Comparison of ENCODE assay signal across 18 mouse cellular contexts in genomic region chr2:6880941-6881575, GRCm38 (mm10).
DNase-seq lines count a peak whose midpoint lies in the region; ATAC-seq and TF ChIP-seq lines count a peak whose summit lies in the region.
"Had no signal": no experiment of that assay in that cellular context is flagged by ENCODE, and none has a peak within 500 bp of the region (broad histone marks: within the 10 kb centered on the region; RNA-seq: fewer than 3 reads in every experiment).

No protein-coding gene starts in this region.

- H3K9me3 ChIP-seq in hindbrain, embryonic 12.5 days (replicated peaks) = no peaks in the 10 kb centered on the region
- H3K9me3 ChIP-seq in midbrain, embryonic 15.5 days = no peaks in the 10 kb centered on the region
- H3K9me3 ChIP-seq in kidney, embryonic 14.5 days (ENCODE audit: control insufficient read depth, low read length) = no peaks in the 10 kb centered on the region
- H3K9me3 ChIP-seq: embryonic facial prominence, embryonic 13.5 days; heart, embryonic 12.5 days; limb, embryonic 15.5 days had no signal

- H3K36me3 ChIP-seq in hindbrain, embryonic 12.5 days = no peaks in the 10 kb centered on the region
- H3K36me3 ChIP-seq in midbrain, embryonic 15.5 days (replicated peaks) = no peaks in the 10 kb centered on the region
- H3K36me3 ChIP-seq in kidney, embryonic 14.5 days (ENCODE audit: control insufficient read depth, insufficient read depth, low read length) = no peaks in the 10 kb centered on the region
- H3K36me3 ChIP-seq: embryonic facial prominence, embryonic 13.5 days; heart, embryonic 12.5 days; limb, embryonic 15.5 days had no signal

- no peak for TF ChIP-seq CTCF in cortical plate, adult 2 months (IDR thresholded peaks at IDR 0.05; ENCODE audit: extremely low read depth, insufficient read depth, low read length)

- no peak for TF ChIP-seq POLR2A in cortical plate, adult 2 months (IDR thresholded peaks at IDR 0.05; ENCODE audit: extremely low read depth, insufficient read depth, low read length)

- no peak overlapping the region for H3K9ac ChIP-seq in hindbrain, embryonic 12.5 days
- H3K9ac ChIP-seq in midbrain, embryonic 15.5 days = peak overlapping the region; percentile 47
- no peak overlapping the region for H3K9ac ChIP-seq in kidney, embryonic 14.5 days (ENCODE audit: low read depth, low read length)
- H3K9ac ChIP-seq: embryonic facial prominence, embryonic 13.5 days; heart, embryonic 12.5 days; limb, embryonic 15.5 days; liver, postnatal 0 days had no signal

- peak overlapping the region; percentile 96 for H3K4me3 ChIP-seq in cortical plate, adult 2 months (ENCODE audit: insufficient read depth, low read length)
- H3K4me3 ChIP-seq in hindbrain, embryonic 12.5 days = no peak overlapping the region
- peak overlapping the region; percentile 47 for H3K4me3 ChIP-seq in midbrain, embryonic 15.5 days
- H3K4me3 ChIP-seq in kidney, embryonic 14.5 days (ENCODE audit: low read length) = no peak overlapping the region
- H3K4me3 ChIP-seq: embryonic facial prominence, embryonic 13.5 days; heart, embryonic 12.5 days; limb, embryonic 15.5 days had no signal

- H3K4me1 ChIP-seq in cortical plate, adult 2 months (ENCODE audit: control insufficient read depth, insufficient read depth, low read length) = peaks cover 7% of the 10 kb centered on the region; the same call in 1 of the 2 replicates
- H3K4me1 ChIP-seq in hindbrain, embryonic 12.5 days = peaks cover 29% of the 10 kb centered on the region
- peaks cover 28% of the 10 kb centered on the region for H3K4me1 ChIP-seq in midbrain, embryonic 15.5 days
- H3K4me1 ChIP-seq in kidney, embryonic 14.5 days (ENCODE audit: control insufficient read depth, insufficient read depth, low read length) = no peaks in the 10 kb centered on the region
- H3K4me1 ChIP-seq: embryonic facial prominence, embryonic 13.5 days; limb, embryonic 15.5 days had no signal

- no peaks in the 10 kb centered on the region for H3K27me3 ChIP-seq in hindbrain, embryonic 12.5 days
- H3K27me3 ChIP-seq in midbrain, embryonic 15.5 days (replicated peaks) = no peaks in the 10 kb centered on the region
- H3K27me3 ChIP-seq in kidney, embryonic 14.5 days (ENCODE audit: control insufficient read depth, insufficient read depth, low read length) = no peaks in the 10 kb centered on the region
- H3K27me3 ChIP-seq: CH12.LX; heart, embryonic 12.5 days; limb, embryonic 15.5 days had no signal

- ATAC-seq in hindbrain, embryonic 12.5 days (ENCODE audit: low FRiP score) = no peak
- ATAC-seq in midbrain, embryonic 15.5 days (replicated peaks) = no peak
- ATAC-seq in kidney, embryonic 14.5 days (ENCODE audit: low FRiP score, low TSS enrichment) = no peak
- ATAC-seq: liver, postnatal 0 days had no signal

- 68% methylated on average over 6 of the region's 6 CpGs for WGBS in hindbrain, embryonic 12.5 days
- WGBS in midbrain, embryonic 15.5 days = 50% methylated on average over 6 of the region's 6 CpGs
- 88% methylated on average over 6 of the region's 6 CpGs for WGBS in kidney, embryonic 14.5 days

- peak overlapping the region; percentile 83 for H3K27ac ChIP-seq in cortical plate, adult 2 months (ENCODE audit: insufficient read depth, low read length)
- H3K27ac ChIP-seq in hindbrain, embryonic 12.5 days = no peak overlapping the region
- H3K27ac ChIP-seq in midbrain, embryonic 15.5 days = peak overlapping the region; percentile 78
- no peak overlapping the region for H3K27ac ChIP-seq in kidney, embryonic 14.5 days (ENCODE audit: low read depth, low read length)
- H3K27ac ChIP-seq: embryonic facial prominence, embryonic 13.5 days; limb, embryonic 15.5 days had no signal

- peak; percentile 39 to 60 for DNase-seq in cerebellum, postnatal 10 days
- DNase-seq in cerebellum, adult 11-12 months = no peak
- no peak for DNase-seq in right cerebral cortex, postnatal 14 days
- DNase-seq in frontal cortex, postnatal 10 days (ENCODE audit: low spot score in 2 of 2) = no peak
- DNase-seq: adrenal gland, postnatal 36 days; gastrocnemius, postnatal 25 days; kidney, adult 8-10 months; liver, postnatal 0 days; right cerebral cortex, postnatal 25 days; thymus, postnatal 4 days had no signal

- peak overlapping the region; percentile 48 for H3K4me2 ChIP-seq in hindbrain, embryonic 12.5 days (replicated peaks)
- H3K4me2 ChIP-seq in midbrain, embryonic 15.5 days = peak overlapping the region; percentile 51
- no peak overlapping the region for H3K4me2 ChIP-seq in kidney, embryonic 14.5 days (replicated peaks; ENCODE audit: low read depth, low read length)
- H3K4me2 ChIP-seq: embryonic facial prominence, embryonic 13.5 days; heart, embryonic 12.5 days; limb, embryonic 15.5 days had no signal

Comparison
In these comparisons a context has a peak if more than half of its experiments do, and no peak if none do; other contexts are left out.
1. DNase-seq: peak in cerebellum, postnatal 10 days (2 of 2); none in cerebellum, adult 11-12 months (single experiment), right cerebral cortex, postnatal 14 days (single experiment) and frontal cortex, postnatal 10 days (0 of 2).
2. H3K27ac ChIP-seq: peak in cortical plate, adult 2 months (single experiment) and midbrain, embryonic 15.5 days (single experiment); none in hindbrain, embryonic 12.5 days (single experiment) and kidney, embryonic 14.5 days (single experiment).
3. H3K4me3 ChIP-seq: peak in cortical plate, adult 2 months (single experiment) and midbrain, embryonic 15.5 days (single experiment); none in hindbrain, embryonic 12.5 days (single experiment) and kidney, embryonic 14.5 days (single experiment).